Mouse (Mus musculus): ENCODE results near the gene Pidd1.

- TF ChIP-seq TAL1 (IDR thresholded peaks at IDR 0.05; ENCODE audit: low read length) = no peak
- no peak for TF ChIP-seq GATA1 (IDR thresholded peaks at IDR 0.05; ENCODE audit: low read length)
Observed at GRCm38 (mm10) chr7:141441460-141441859, 2.4 kb downstream of the Pidd1 start.

All from erythroblast, embryonic 14.5 days (primary cell).